ENCODE assay signal across 22 mouse cellular contexts in genomic region chr9:121916102-121916501, GRCm38 (mm10). TPM values are rescaled to one million over a fixed set of nuclear protein-coding genes. Genes with fewer than 3 reads are reported as not detected.
DNase-seq lines count a peak whose midpoint lies in the region; ATAC-seq and TF ChIP-seq lines count a peak whose summit lies in the region.
"Had no signal": no experiment of that assay in that cellular context is flagged by ENCODE, and none has a peak within 500 bp of the region (broad histone marks: within the 10 kb centered on the region; RNA-seq: fewer than 3 reads in every experiment).

Gene Cyp8b1, minus strand, starts transcription at chr9:121916305.

- no peaks in the 10 kb centered on the region for H3K27me3 ChIP-seq in liver, embryonic 13.5 days
- peaks cover 6% of the 10 kb centered on the region; the same call in 1 of the 2 replicates for H3K27me3 ChIP-seq in liver, embryonic 12.5 days (replicated peaks)
- no peaks in the 10 kb centered on the region for H3K27me3 ChIP-seq in stomach, postnatal 0 days (ENCODE audit: control insufficient read depth, insufficient read depth, low read length)
- H3K27me3 ChIP-seq: embryonic facial prominence, embryonic 13.5 days; limb, embryonic 15.5 days had no signal

- no peak for TF ChIP-seq EP300 in stomach, postnatal 0 days (optimal IDR thresholded peaks at IDR 0.05)

- H3K9ac ChIP-seq in liver, embryonic 13.5 days = no peak within 1 kb of the TSS
- H3K9ac ChIP-seq in liver, embryonic 12.5 days = no peak within 1 kb of the TSS
- no peak within 1 kb of the TSS for H3K9ac ChIP-seq in stomach, postnatal 0 days (ENCODE audit: low read length)
- H3K9ac ChIP-seq: embryonic facial prominence, embryonic 13.5 days; limb, embryonic 15.5 days had no signal

- H3K36me3 ChIP-seq in liver, embryonic 13.5 days = no peaks in the 10 kb centered on the region
- H3K36me3 ChIP-seq in liver, embryonic 12.5 days = no peaks in the 10 kb centered on the region
- no peaks in the 10 kb centered on the region for H3K36me3 ChIP-seq in stomach, postnatal 0 days (ENCODE audit: control insufficient read depth, insufficient read depth, low read length)
- H3K36me3 ChIP-seq: embryonic facial prominence, embryonic 13.5 days; G1E; limb, embryonic 15.5 days had no signal

- H3K4me1 ChIP-seq in liver, embryonic 13.5 days (replicated peaks) = 0 out of 2 replicates have a peak, but pooled peaks cover 3% of the 10 kb centered on the region
- no peaks in the 10 kb centered on the region for H3K4me1 ChIP-seq in liver, embryonic 12.5 days
- H3K4me1 ChIP-seq in stomach, postnatal 0 days (replicated peaks; ENCODE audit: control insufficient read depth, insufficient read depth) = peaks cover 3% of the 10 kb centered on the region; the same call in 1 of the 2 replicates
- H3K4me1 ChIP-seq: embryonic facial prominence, embryonic 13.5 days; limb, embryonic 15.5 days had no signal

- WGBS in liver, embryonic 13.5 days (ENCODE audit: insufficient replicate concordance) = 61% methylated on average over 8 of the region's 8 CpGs
- WGBS in liver, embryonic 12.5 days (ENCODE audit: insufficient replicate concordance) = 71% methylated on average over 8 of the region's 8 CpGs
- 50% methylated on average over 8 of the region's 8 CpGs for WGBS in stomach, postnatal 0 days

- no peak within 1 kb of the TSS for H3K4me3 ChIP-seq in liver, embryonic 13.5 days (replicated peaks)
- H3K4me3 ChIP-seq in liver, embryonic 12.5 days = no peak within 1 kb of the TSS
- H3K4me3 ChIP-seq in stomach, postnatal 0 days (ENCODE audit: low read depth, low read length) = no peak within 1 kb of the TSS
- H3K4me3 ChIP-seq: embryonic facial prominence, embryonic 13.5 days; limb, embryonic 15.5 days had no signal

- TF ChIP-seq CTCF in stomach, postnatal 0 days (IDR thresholded peaks at IDR 0.05; ENCODE audit: low read depth) = peak; percentile 20; the same call in 1 of the 2 replicates

- no peak within 1 kb of the TSS for H3K4me2 ChIP-seq in liver, embryonic 13.5 days
- no peak within 1 kb of the TSS for H3K4me2 ChIP-seq in liver, embryonic 12.5 days
- no peak within 1 kb of the TSS for H3K4me2 ChIP-seq in stomach, postnatal 0 days (replicated peaks; ENCODE audit: low read depth)
- H3K4me2 ChIP-seq: embryonic facial prominence, embryonic 13.5 days; limb, embryonic 15.5 days had no signal

- 0 out of 2 replicates have a peak, but pooled peaks have one; percentile 22 for ATAC-seq in liver, embryonic 13.5 days (ENCODE audit: low read depth)
- ATAC-seq in liver, embryonic 12.5 days = no peak
- peak; percentile 87 for ATAC-seq in stomach, postnatal 0 days (ENCODE audit: low FRiP score, low TSS enrichment)
- no peak for ATAC-seq in inflammation-experienced regulatory T-cells, adult 6 months
- ATAC-seq: CD4-positive, CD25-positive, alpha-beta regulatory T cell, adult 4 months had no signal

- no peaks in the 10 kb centered on the region for H3K9me3 ChIP-seq in liver, embryonic 13.5 days (replicated peaks)
- no peaks in the 10 kb centered on the region for H3K9me3 ChIP-seq in liver, embryonic 12.5 days (replicated peaks)
- no peaks in the 10 kb centered on the region for H3K9me3 ChIP-seq in stomach, postnatal 0 days (ENCODE audit: control insufficient read depth, low read length)
- H3K9me3 ChIP-seq: embryonic facial prominence, embryonic 13.5 days; G1E; limb, embryonic 15.5 days had no signal

- H3K27ac ChIP-seq in liver, embryonic 13.5 days = no peak within 1 kb of the TSS
- H3K27ac ChIP-seq in liver, embryonic 12.5 days = no peak within 1 kb of the TSS
- H3K27ac ChIP-seq in stomach, postnatal 0 days (replicated peaks) = 0 out of 2 replicates have a peak within 1 kb of the TSS, but pooled peaks have one; percentile 40
- H3K27ac ChIP-seq: embryonic facial prominence, embryonic 13.5 days; limb, embryonic 15.5 days had no signal

- DNase-seq in liver, embryonic 13.5 days = no peak
- peak; percentile 69 for DNase-seq in adrenal gland, postnatal 25 days
- peak; percentile 50 for DNase-seq in kidney, postnatal 14 days
- DNase-seq in stomach, postnatal 0 days (ENCODE audit: low spot score) = peak; percentile 70
- no peak for DNase-seq in yolk sac, embryonic 10.5 days (ENCODE audit: low spot score)
- DNase-seq: cerebellum, adult 9-11 months; lung, postnatal 14 days; thymus, postnatal 14 days had no signal

RNA-seq across cellular contexts. Expression of gene Cyp8b1, which starts in this region (rescaled TPM):
- polyA plus RNA-seq in liver, embryonic 13.5 days (2015; fragmentation: Nextera tagmentation; extraction: Ambion mirVana) = 0.46 and 0.63 TPM in 2 replicates
- 0.22 and 0.27 TPM in 2 replicates for polyA plus RNA-seq in liver, embryonic 12.5 days (2016; fragmentation: Nextera tagmentation; extraction: Ambion mirVana)
- total RNA-seq in adrenal gland, postnatal 25 days (2021) = 0.36 and 2.7 TPM in 2 replicates
- polyA plus RNA-seq in stomach, postnatal 0 days (2015; fragmentation: Nextera tagmentation; extraction: Ambion mirVana) = 0.85 and 1.2 TPM in 2 replicates
- polyA plus RNA-seq in inflammation-experienced regulatory T-cells, adult 6 months (2017; shearing (Covaris generic)) = not detected
- total RNA-seq: G1E; gastrocnemius, adult 8-10 months; layer of hippocampus, postnatal 10 days; left cerebral cortex, postnatal 25 days; megakaryocyte-erythroid progenitor cell, adult 5-6 weeks had no signal
- polyA plus RNA-seq: CD4-positive, CD25-positive, alpha-beta regulatory T cell, adult 4 months; embryonic facial prominence, embryonic 13.5 days; G1E; heart, embryonic 14.5 days; hindbrain, embryonic 11.5 days; intestine, embryonic 14.5 days; limb, embryonic 15.5 days; neural tube, embryonic 11.5 days had no signal

Comparison
In these comparisons a context has a peak if more than half of its experiments do, and no peak if none do; other contexts are left out.
1. Peak in ATAC-seq in liver, embryonic 13.5 days; RNA of the gene not detected or under 1 TPM.
2. DNase-seq: peak in adrenal gland, postnatal 25 days (single experiment), kidney, postnatal 14 days (single experiment) and stomach, postnatal 0 days (single experiment); none in liver, embryonic 13.5 days (single experiment) and yolk sac, embryonic 10.5 days (single experiment).